ENCODE assay signal across 23 mouse cellular contexts in genomic region chr8:18460609-18461008, GRCm38 (mm10).
DNase-seq lines count a peak whose midpoint lies in the region; TF ChIP-seq lines count a peak whose summit lies in the region.
"Had no signal": no experiment of that assay in that cellular context is flagged by ENCODE, and none has a peak within 500 bp of the region (broad histone marks: within the 10 kb centered on the region; RNA-seq: fewer than 3 reads in every experiment).

No protein-coding gene starts in this region.

- H3K4me1 ChIP-seq in ES-E14 (ENCODE audit: control insufficient read depth in 2 of 2, insufficient read depth in 2 of 2, low read length in 2 of 2, poor library complexity in 1 of 2): no peaks in the 10 kb centered on the region; a peak in 1 of 4 replicates
- H3K4me1 ChIP-seq: embryonic facial prominence, embryonic 12.5 days; embryonic facial prominence, embryonic 15.5 days; forebrain, embryonic 12.5 days; forebrain, embryonic 15.5 days; hindbrain, embryonic 12.5 days; hindbrain, embryonic 15.5 days had no signal

- no peaks in the 10 kb centered on the region for H3K36me3 ChIP-seq in ES-E14 (ENCODE audit: control insufficient read depth, insufficient read depth, low read length, poor library complexity, severe bottlenecking)
- H3K36me3 ChIP-seq: embryonic facial prominence, embryonic 12.5 days; embryonic facial prominence, embryonic 15.5 days; forebrain, embryonic 12.5 days; forebrain, embryonic 15.5 days; hindbrain, embryonic 12.5 days; hindbrain, embryonic 15.5 days had no signal

- H3K9me3 ChIP-seq in ES-E14 (ENCODE audit: control insufficient read depth, insufficient read depth, low read depth, low read length): no peaks in the 10 kb centered on the region
- H3K9me3 ChIP-seq: embryonic facial prominence, embryonic 12.5 days; embryonic facial prominence, embryonic 15.5 days; forebrain, embryonic 12.5 days; forebrain, embryonic 15.5 days; hindbrain, embryonic 12.5 days had no signal

- H3K9ac ChIP-seq in ES-E14 (ENCODE audit: insufficient read depth, low read depth, low read length, poor library complexity, severe bottlenecking): no peak overlapping the region
- H3K9ac ChIP-seq: embryonic facial prominence, embryonic 12.5 days; embryonic facial prominence, embryonic 15.5 days; forebrain, embryonic 12.5 days; forebrain, embryonic 15.5 days; hindbrain, embryonic 12.5 days; hindbrain, embryonic 15.5 days had no signal

- in situ Hi-C loops in ES-E14 (cut with MboI; ENCODE audit: low sequenced_read_pairs in 2 of 2, unreplicated experiment in 2 of 2): loop anchor here (5.0 to 25.0 kb wide), 3 partner anchors 102 to 477 kb away; no protein-coding TSS in a partner anchor

- peak; percentile 12; the same call in 1 of the 2 replicates for TF ChIP-seq CTCF in layer of hippocampus, adult 2 months (conservative IDR thresholded peaks at IDR 0.05)

- DNase-seq in layer of hippocampus, adult 2 months (ENCODE audit: low spot score in 2 of 2): no peak
- DNase-seq in layer of hippocampus, postnatal 10 days (ENCODE audit: low spot score in 2 of 2): no peak
- DNase-seq in ES-E14 (ENCODE audit: low read depth, low spot score) (peak; percentile 28), R1 (ENCODE audit: low read depth, low spot score) (peak; percentile 61), adipocyte (ENCODE audit: low spot score) (no peak)
- DNase-seq in cerebellum, postnatal 10 days: no peak
- DNase-seq in frontal cortex, postnatal 25 days (ENCODE audit: low spot score in 2 of 2): no peak
- no peak for DNase-seq in thymus, postnatal 14 days
- DNase-seq: adrenal gland, adult 2 months; adrenal gland, postnatal 14 days; cerebellum, adult 11 months; cerebellum, adult 8-10 months; cerebellum, postnatal 14 days; gastrocnemius, postnatal 14 days; heart, adult 11 months; kidney, adult 2 months had no signal

- no peak overlapping the region for H3K27ac ChIP-seq in layer of hippocampus, adult 2 months
- H3K27ac ChIP-seq in ES-E14 (ENCODE audit: insufficient read depth, low read depth, low read length, poor library complexity, severe bottlenecking): no peak overlapping the region
- H3K27ac ChIP-seq: embryonic facial prominence, embryonic 12.5 days; embryonic facial prominence, embryonic 15.5 days; forebrain, embryonic 12.5 days; forebrain, embryonic 15.5 days; hindbrain, embryonic 12.5 days; hindbrain, embryonic 15.5 days had no signal

- H3K4me3 ChIP-seq in layer of hippocampus, adult 2 months: no peak overlapping the region
- no peak overlapping the region for H3K4me3 ChIP-seq in ES-E14 (ENCODE audit: insufficient read depth in 1 of 2, low read depth in 1 of 2, low read length in 2 of 2, poor library complexity in 1 of 2, severe bottlenecking in 1 of 2)
- H3K4me3 ChIP-seq: embryonic facial prominence, embryonic 12.5 days; embryonic facial prominence, embryonic 15.5 days; erythroblast, embryonic 14.5 days; forebrain, embryonic 12.5 days; forebrain, embryonic 15.5 days; hindbrain, embryonic 12.5 days; hindbrain, embryonic 15.5 days had no signal

TF ChIP-seq in ES-E14, 5 proteins besides CTCF, POLR2A, EP300 and RAD21:
- TF ChIP-seq CHD2 (IDR thresholded peaks at IDR 0.05; ENCODE audit: low read depth, low read length) (no peak), ZC3H11A (IDR thresholded peaks at IDR 0.05; ENCODE audit: borderline replicate concordance, low read depth, low read length) (peak; percentile 94)

Comparison
In these comparisons a context has a peak if more than half of its experiments do, and no peak if none do; other contexts are left out.
1. DNase-seq: peak in ES-E14 (single experiment) and R1 (single experiment); none in layer of hippocampus, adult 2 months (0 of 2), layer of hippocampus, postnatal 10 days (0 of 2), adipocyte (single experiment), cerebellum, postnatal 10 days (0 of 2), frontal cortex, postnatal 25 days (0 of 2) and thymus, postnatal 14 days (single experiment).